Mouse (Mus musculus): ENCODE measurements around the gene Iqcf6. TPM values are rescaled to one million over a fixed set of nuclear protein-coding genes. Genes with fewer than 3 reads are reported as not detected.

Gene Iqcf6
- total RNA-seq, 2 experiments from 2014 or later: not detected

DNA sequence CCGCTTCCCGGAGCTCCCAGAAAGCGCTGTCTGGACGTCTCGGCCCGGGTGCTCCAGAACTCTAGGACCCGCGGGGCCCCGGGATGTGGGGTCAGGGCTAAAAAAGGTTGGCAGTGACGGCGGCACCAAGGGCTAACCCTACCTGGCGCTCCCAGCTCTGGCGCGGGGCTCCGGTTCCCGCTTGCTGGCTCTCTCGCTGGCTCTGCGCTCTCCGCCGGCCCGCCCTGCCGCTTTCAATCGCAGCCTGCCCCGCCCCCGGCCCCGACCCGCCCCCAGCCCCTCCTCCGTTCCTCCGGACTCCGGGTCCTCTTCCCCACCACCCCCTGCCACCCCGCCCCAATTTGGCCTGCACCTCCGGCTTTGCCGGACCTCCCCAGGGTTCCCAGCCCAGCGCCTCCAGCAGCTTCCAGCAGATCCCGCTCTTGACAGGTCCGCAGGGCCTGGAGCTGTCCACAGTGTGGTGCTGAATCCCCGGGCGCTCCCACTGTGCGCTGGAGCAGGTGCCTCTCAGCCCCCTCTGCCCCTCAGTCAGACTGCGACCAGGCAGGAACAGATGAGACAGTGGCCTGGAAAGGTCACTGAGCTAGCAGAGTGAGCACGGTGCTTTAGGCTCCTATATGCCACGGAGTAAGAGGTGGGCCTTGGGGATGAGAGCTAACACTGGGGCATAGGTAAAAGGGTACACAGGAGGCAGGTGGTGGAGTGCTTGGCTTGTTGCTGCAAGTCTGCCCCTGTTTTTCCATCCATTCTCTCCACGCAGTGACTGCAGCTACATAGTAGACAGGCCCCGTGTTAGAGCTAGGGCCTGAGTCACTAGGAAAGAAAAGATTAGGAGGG is 29.7 kb downstream of the Iqcf6 start, which contains the start of gene Grm2:
TSS of gene Grm2 (minus strand) at position 199 of the 837 bp plus-strand sequence.
- ATAC-seq (replicated peaks; ENCODE audit: low FRiP score, poor library complexity, severe bottlenecking): no peak

DNA sequence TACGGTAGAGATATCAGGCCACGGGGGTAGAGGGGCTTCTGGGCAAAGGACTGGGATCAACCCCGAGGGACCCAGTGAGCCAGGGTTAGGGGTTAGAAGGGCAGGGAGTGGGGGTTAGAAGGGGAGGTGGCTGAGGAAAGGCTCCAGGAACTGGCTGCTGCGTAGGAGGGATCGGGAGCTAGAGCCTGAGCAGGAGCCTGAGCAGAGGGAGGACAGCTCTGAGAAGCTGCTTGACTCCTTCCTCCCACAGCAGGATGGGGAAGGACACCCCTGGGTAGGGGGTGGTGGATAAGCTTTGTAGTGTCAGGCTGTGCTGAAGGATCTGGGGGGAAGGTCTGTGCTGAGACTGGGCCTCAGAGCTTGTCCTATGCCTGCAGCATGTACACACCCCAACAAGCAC is 30.4 kb downstream of the Iqcf6 start:
- no peak for ATAC-seq (replicated peaks; ENCODE audit: low FRiP score, poor library complexity, severe bottlenecking)

DNA sequence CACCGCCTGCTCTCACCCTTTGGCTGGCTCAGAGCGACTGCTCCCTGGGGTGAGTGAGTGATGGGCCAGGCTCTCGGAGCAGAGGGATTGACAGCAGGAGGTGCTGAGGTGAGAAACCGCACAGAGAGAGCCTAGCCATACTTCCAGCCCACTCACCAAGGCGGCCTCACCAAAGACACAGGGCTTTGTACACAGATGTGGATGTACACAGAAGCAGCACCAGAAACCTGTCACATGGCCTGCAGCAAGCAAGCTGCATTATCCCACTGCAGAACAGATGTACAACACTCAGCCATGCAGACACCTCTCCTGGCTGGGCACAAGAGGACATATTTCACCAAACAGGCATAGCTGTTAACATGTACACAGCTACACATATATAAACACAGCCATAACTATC is 31.2 kb downstream of the Iqcf6 start:
- no peak for ATAC-seq (replicated peaks; ENCODE audit: low FRiP score, poor library complexity, severe bottlenecking)

DNA sequence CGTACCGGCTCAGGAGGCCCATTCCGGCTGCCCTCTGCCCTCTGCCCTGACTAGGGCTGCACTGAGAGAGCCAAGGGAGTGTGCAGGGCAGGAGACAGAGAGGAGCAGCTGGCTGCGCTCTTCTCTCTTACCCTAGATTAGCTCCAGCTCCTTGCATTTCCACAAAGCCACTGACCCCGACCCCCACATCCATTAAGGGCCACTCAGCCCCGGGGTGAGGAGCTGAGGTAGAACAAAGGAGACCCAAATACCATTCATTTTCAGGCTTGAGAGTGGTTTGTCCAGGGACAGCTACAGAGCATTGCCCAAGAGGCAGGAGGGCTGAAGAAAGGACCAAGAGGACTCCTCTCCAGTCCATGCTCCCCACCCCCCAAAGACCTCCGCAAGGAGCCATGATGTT is 33.1 kb downstream of the Iqcf6 start:
- no peak for ATAC-seq (replicated peaks; ENCODE audit: low FRiP score, poor library complexity, severe bottlenecking)

DNA sequence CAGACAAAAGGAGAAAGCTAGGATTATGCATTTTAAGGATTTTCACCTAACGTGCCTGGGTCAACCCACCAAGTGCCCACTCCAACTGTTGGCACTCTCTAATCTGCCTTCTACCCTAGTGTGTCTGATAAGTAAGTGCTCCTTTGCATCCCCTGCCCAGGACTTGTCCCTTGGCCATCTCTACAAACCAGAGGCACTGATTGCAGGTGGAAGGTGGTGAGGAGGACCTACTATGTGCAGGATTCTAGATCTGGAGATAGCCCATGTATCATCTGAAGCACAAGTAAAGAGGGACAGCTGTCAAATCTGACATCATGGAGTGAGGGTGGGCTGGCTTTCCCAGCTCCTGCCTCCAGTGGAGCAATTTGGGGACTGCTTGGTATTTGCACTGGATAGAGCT is 33.6 kb downstream of the Iqcf6 start:
- no peak for ATAC-seq (replicated peaks; ENCODE audit: low FRiP score, poor library complexity, severe bottlenecking)

DNA sequence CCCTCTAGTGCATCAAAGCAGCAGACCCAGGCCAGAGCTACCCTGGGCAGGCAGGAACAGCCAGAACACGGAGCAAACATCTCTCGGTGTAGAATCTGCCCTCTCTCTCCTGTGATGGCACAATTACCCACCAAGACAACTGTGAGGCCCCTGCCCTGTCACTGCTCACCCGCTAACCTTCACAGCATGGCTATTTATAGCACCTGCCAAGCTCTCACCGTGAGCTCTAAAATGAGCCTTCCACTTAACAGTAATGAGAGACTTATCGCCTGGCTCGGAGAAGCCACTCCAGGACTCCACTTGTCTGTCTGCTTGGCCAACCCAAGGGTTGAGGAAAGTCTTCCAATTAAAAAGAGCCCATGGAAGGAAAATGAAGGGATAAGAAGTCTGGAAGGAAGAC is 36.8 kb downstream of the Iqcf6 start:
- no peak for ATAC-seq (replicated peaks; ENCODE audit: low FRiP score, poor library complexity, severe bottlenecking)

DNA sequence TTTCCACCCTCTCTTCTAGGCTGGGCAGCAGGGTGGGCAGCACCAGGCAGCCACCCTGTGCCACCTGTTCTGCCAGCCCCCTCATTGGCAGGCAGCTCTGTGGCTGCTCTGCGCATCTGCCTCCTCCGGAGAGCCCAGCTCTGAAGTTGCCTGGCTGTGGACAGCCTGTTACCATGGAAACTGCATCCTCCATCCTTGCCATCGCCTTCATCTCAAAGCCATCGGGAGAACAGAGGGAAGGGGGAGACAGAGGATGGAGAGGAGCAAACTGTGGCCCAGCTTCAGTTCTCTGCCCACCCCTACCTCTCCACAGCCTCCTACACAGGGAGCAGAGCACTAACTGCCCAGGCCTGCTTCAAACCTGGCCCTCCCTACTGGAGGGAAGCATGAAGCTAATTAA is 38.1 kb downstream of the Iqcf6 start:
- ATAC-seq (replicated peaks; ENCODE audit: low FRiP score, poor library complexity, severe bottlenecking): no peak

DNA sequence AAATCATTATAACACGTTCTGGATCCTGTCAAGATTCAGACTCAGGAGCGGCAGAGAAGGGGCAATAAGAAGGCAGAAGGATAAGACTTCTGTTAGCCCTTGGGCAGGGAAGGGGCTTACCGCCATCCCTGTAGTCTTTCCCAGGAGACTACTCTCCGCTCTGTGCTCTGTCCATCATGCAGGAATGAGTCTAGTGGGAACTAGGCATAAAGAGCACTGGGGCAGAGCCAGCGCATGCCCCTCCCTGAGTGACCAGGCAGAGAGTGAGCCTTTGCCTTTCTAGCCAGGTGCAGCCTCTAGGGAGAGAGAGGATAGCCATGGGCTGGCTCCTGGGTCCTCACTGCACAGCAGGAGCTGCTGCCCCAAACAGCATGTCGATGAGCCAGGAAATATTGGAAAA is 38.5 kb downstream of the Iqcf6 start:
- ATAC-seq (replicated peaks; ENCODE audit: low FRiP score, poor library complexity, severe bottlenecking): no peak

DNA sequence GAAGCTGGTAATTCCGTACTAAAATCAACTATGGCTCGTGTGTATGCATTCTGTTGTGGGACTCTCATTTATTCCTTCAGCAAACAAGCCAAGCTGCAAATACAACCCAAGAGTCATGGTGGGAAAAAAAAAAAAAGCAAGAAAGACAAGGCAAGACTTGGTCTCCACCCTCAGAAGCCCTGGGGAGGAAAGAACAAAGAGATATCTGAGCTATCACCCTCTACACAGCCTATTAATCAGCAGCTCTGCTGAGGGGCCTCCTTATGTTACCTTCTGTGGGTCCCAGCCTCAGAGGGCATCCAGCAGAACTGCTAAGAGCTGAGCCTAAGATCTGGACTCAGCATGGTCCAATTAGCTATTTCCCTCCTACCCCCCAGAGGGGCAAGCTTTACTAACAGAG is 47.5 kb downstream of the Iqcf6 start:
- no peak for ATAC-seq (replicated peaks; ENCODE audit: low FRiP score, poor library complexity, severe bottlenecking)

DNA sequence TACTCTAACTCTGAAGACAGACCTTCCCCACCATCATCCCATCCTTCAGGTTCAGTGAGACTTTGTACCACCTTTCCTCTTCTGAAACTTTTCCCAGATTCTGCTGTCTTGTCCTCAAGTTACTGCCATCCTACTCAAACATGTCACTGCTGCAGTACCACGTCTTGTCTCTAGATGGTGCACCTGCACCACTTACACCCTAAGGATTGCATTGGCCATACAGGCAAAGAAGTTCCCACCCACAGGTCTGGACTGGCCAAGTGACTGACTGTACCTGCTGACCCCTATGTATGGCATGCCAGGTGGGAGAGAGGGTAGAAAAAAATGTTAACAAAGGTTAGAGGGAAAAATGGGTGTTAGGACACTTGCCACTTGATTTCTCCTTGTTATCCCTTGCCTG is 49.1 kb downstream of the Iqcf6 start:
- ATAC-seq (replicated peaks; ENCODE audit: low FRiP score, poor library complexity, severe bottlenecking): peak; percentile 56; the same call in 1 of the 2 replicates

DNA sequence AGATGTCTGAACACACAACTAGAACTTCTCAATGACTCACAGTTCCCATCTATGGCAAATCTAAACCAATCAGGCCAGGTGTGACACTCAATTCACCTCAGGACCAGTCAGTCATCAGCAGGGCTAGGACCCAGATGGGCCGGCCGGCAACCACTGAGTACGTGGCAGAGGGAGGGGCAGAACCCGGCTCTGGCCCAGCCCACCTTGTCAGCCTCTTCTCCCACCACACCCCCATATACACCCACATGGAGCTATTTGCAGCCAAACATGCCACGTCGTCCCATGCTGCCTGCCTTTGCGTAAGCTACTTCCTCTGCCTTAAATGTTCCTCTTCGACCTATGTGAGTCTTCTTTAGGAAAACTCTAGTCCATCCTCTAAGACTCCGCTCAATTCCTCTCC is 49.6 kb downstream of the Iqcf6 start:
- ATAC-seq (replicated peaks; ENCODE audit: low FRiP score, poor library complexity, severe bottlenecking): no peak

DNA sequence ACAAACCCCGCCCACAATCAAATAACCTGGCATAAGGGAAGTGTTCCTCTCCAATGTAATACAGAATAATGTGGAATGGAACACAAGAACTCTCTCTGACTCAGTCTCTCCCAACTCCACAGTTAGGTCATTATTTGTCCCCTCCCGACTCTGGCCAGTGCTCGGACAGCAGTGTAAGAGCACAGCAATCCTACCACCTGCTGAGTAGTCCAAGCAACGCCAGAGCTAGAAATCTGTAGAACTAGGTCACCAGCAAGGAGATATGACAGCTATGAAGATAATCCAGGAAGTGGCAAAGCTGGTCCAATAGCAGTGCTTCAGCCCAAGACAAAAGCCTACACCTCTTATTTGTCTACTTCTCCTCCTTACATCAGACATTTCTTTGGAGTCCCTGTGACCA is 50.2 kb downstream of the Iqcf6 start:
- ATAC-seq (replicated peaks; ENCODE audit: low FRiP score, poor library complexity, severe bottlenecking): no peak

Other genes with a start within 250 kb of the Iqcf6 start
- gene Rpl29, start 197.1 kb upstream of the Iqcf6 start, total RNA-seq (2015; ENCODE audit: low replicate concordance): 733 and 902 TPM in 2 replicates
- gene Rpl29, start 197.1 kb upstream of the Iqcf6 start, total RNA-seq (2017; ENCODE audit: low replicate concordance): 361 and 381 TPM in 2 replicates
- gene Acy1, start 188.3 kb upstream of the Iqcf6 start, total RNA-seq (2015; ENCODE audit: low replicate concordance): 2.9 TPM in 1 of 2 replicates, not detected in the other
- gene Acy1, start 188.3 kb upstream of the Iqcf6 start, total RNA-seq (2017; ENCODE audit: low replicate concordance): 0.30 and 0.39 TPM in 2 replicates
- gene Abhd14b, start 179.1 kb upstream of the Iqcf6 start, total RNA-seq (2015; ENCODE audit: low replicate concordance): 1.3 TPM in 1 of 2 replicates, not detected in the other
- 0.91 TPM in 1 of 2 replicates, not detected in the other for gene Abhd14b, start 179.1 kb upstream of the Iqcf6 start, total RNA-seq (2017; ENCODE audit: low replicate concordance)
- gene Abhd14a, start 178.9 kb upstream of the Iqcf6 start, total RNA-seq (2015; ENCODE audit: low replicate concordance): 3.2 and 3.4 TPM in 2 replicates
- gene Abhd14a, start 178.9 kb upstream of the Iqcf6 start, total RNA-seq (2017; ENCODE audit: low replicate concordance): 0.77 and 2.0 TPM in 2 replicates
- gene Pcbp4, start 173.3 kb upstream of the Iqcf6 start, total RNA-seq (2015; ENCODE audit: low replicate concordance): 9.2 TPM in 1 of 2 replicates, not detected in the other
- not detected in 2 replicates for gene Pcbp4, start 173.3 kb upstream of the Iqcf6 start, total RNA-seq (2017; ENCODE audit: low replicate concordance)
- not detected in 2 replicates for gene Gpr62, start 160.6 kb upstream of the Iqcf6 start, total RNA-seq (2015; ENCODE audit: low replicate concordance)
- gene Gpr62, start 160.6 kb upstream of the Iqcf6 start, total RNA-seq (2017; ENCODE audit: low replicate concordance): not detected in 2 replicates
- gene Rrp9, start 150.6 kb upstream of the Iqcf6 start, total RNA-seq (2015; ENCODE audit: low replicate concordance): not detected in 2 replicates
- 1.3 and 3.9 TPM in 2 replicates for gene Rrp9, start 150.6 kb upstream of the Iqcf6 start, total RNA-seq (2017; ENCODE audit: low replicate concordance)
- 3.2 and 4.2 TPM in 2 replicates for gene Parp3, start 149.6 kb upstream of the Iqcf6 start, total RNA-seq (2015; ENCODE audit: low replicate concordance)
- 2.3 and 3.3 TPM in 2 replicates for gene Parp3, start 149.6 kb upstream of the Iqcf6 start, total RNA-seq (2017; ENCODE audit: low replicate concordance)
- not detected in 2 replicates for gene Iqcf1, start 126.6 kb upstream of the Iqcf6 start, total RNA-seq (2015; ENCODE audit: low replicate concordance)
- not detected in 2 replicates for gene Iqcf1, start 126.6 kb upstream of the Iqcf6 start, total RNA-seq (2017; ENCODE audit: low replicate concordance)
- not detected in 2 replicates for gene Iqcf5, start 112.0 kb upstream of the Iqcf6 start, total RNA-seq (2015; ENCODE audit: low replicate concordance)
- gene Iqcf5, start 112.0 kb upstream of the Iqcf6 start, total RNA-seq (2017; ENCODE audit: low replicate concordance): not detected in 2 replicates
- gene Iqcf3, start 65.0 kb upstream of the Iqcf6 start, total RNA-seq (2015; ENCODE audit: low replicate concordance): not detected in 2 replicates
- not detected in 2 replicates for gene Iqcf3, start 65.0 kb upstream of the Iqcf6 start, total RNA-seq (2017; ENCODE audit: low replicate concordance)
- gene Iqcf4, start 55.6 kb upstream of the Iqcf6 start, total RNA-seq (2015; ENCODE audit: low replicate concordance): not detected in 2 replicates
- gene Iqcf4, start 55.6 kb upstream of the Iqcf6 start, total RNA-seq (2017; ENCODE audit: low replicate concordance): not detected in 2 replicates
- not detected in 2 replicates for gene Grm2, start 29.5 kb downstream of the Iqcf6 start, total RNA-seq (2015; ENCODE audit: low replicate concordance)
- not detected in 2 replicates for gene Grm2, start 29.5 kb downstream of the Iqcf6 start, total RNA-seq (2017; ENCODE audit: low replicate concordance)
- gene Tex264, start 59.3 kb downstream of the Iqcf6 start, total RNA-seq (2015; ENCODE audit: low replicate concordance): 5.0 and 12.2 TPM in 2 replicates
- gene Tex264, start 59.3 kb downstream of the Iqcf6 start, total RNA-seq (2017; ENCODE audit: low replicate concordance): 1.8 and 23.2 TPM in 2 replicates
- 4.0 and 4.6 TPM in 2 replicates for gene Rad54l2, start 162.6 kb downstream of the Iqcf6 start, total RNA-seq (2015; ENCODE audit: low replicate concordance)
- gene Rad54l2, start 162.6 kb downstream of the Iqcf6 start, total RNA-seq (2017; ENCODE audit: low replicate concordance): 6.5 and 8.4 TPM in 2 replicates
- gene Dcaf1, start 195.3 kb downstream of the Iqcf6 start, total RNA-seq (2015; ENCODE audit: low replicate concordance): 53.7 and 117 TPM in 2 replicates
- 32.4 and 44.9 TPM in 2 replicates for gene Dcaf1, start 195.3 kb downstream of the Iqcf6 start, total RNA-seq (2017; ENCODE audit: low replicate concordance)